Mouse (Mus musculus) gastrocnemius, adult 8-10 months (tissue): Measurements from ENCODE around the gene Dennd2d. TPM values are rescaled to one million over a fixed set of nuclear protein-coding genes. Genes with fewer than 3 reads are reported as not detected.

ENCODE experiments used
- DNase-seq, 2 experiments: peaks; one replicate each; pipeline ENCODE4 v3.0.0; 2022; ENCODE audit warnings: low spot score in 2 of 2
- total RNA-seq, 4 experiments: library from RNA; stranded (reverse); gene quantifications; 2 replicates each; pipeline ENCODE4 v1.2.4; 2022

Gene Dennd2d
- under 1 TPM in 1 of 4 experiments, not detected in 3; 0.59 TPM for total RNA-seq

DNA sequence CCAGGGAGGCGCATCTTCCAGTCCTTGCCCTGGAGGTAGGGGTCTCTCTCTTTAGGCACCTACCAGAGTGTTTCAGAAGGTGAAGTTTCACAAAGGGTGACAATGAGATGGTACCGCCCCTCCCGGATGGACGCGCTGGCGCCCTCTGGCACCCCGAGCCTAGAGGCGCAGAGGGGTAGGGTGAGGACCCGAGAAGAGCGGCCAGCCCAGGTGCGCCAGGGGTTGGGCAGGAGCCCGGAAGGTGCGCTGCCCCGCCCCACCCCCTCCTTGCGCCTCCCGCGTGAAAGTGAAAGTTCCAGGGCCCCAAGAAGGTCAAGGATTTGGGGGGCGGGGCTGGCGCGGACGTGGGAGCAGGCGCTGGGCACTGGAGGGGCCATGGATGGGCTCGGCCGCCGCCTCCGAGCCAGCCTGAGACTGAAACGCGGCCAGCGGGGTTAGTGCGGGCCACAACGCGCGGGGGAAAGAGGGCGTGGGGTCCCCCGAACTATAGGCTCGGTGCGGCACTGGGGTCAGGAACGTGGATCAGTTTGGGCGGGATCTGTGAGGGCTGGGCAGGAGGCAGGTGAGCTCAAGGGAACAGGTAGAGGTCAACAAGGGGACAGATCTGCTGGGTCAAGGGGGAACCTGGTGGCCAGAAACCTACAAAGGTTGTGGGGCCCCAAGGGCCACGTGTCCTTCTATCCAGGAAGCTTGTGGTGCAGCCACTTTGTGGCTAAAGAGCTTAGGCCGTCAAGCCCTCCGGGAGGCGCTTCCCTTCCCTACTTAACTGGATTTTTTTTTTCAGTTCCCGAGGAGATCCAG is at the start of gene Dennd2d:
Gene Dennd2d, plus strand, starts transcription at position 125 of the 801 bp plus-strand sequence.
- DNase-seq, result no peak

DNA sequence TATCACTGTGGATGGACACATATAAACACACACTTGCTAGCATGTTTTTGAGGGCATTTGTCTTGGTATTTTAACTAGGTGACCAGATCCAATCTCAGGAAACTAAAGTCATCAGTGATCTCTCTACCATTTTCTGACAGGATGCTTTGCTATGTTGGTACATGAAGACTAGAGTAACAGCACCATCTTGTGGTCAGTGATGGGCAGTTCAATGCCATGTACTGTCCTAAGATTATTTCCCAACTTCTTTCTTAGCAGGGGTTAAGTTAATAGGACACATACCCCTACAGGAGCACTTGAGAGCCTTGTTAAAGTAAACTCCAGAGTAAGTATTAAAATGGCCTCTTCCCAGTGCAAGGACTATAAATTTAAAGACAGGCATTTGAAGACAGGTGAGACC is 33.6 kb upstream of the Dennd2d start:
- DNase-seq, result no peak

DNA sequence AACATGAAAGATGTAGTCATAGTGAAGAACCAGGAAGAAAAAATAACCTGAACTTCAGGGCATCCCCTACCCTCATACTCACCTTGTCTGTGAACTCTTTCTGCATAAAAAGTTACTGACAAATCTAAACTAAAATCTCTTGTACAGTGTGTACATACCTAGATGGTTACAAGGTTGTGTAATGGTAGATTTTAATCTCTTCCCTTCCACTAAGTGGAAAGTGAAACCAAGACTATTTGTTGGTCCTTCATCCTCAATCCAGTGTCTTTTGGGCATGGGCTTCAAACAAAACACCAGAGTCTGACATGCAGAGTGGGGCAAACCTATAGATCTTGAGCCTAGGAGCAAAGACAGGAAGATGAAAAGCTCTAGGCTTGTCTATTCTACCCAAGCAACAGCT is 33.2 kb upstream of the Dennd2d start:
- no peak for DNase-seq

DNA sequence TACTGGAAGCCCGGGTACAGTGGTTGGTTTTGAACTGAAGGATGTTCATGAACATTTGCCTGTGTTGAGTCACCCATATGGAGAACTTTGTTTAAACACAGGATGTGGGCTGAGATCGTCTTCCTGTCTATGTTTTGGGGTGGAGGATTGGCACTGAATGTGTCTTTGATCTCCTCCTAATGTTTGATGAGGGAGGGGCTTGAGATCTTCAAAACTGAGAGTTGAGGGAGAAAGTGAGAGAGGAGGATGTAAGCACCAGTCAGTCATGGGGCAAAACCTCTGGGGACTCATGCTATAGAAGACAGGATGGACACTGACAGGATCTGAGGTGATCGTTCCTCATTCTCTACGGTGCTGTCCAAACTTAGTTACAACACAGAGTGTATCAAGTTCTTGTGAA is 32.6 kb upstream of the Dennd2d start:
- DNase-seq, result no peak

DNA sequence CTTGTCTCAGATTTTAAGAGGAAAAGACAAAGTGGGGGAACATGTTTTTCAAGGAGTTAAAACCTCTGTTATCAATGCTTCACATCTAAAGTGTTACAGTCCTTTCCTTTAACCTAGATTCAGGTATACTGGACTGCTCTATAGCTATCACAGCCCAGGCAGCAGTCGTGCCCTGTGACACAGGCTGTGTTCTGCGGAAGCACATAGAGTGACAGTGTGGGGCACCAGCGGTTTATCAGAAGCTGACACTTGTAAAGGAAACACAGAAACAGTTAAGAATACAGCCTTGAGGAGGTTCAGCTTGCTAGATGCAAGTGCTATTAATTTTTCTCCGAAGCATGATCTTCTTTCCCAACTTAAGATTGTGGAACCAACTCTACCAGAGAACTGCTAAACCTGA is 29.6 kb upstream of the Dennd2d start:
- DNase-seq, result no peak

DNA sequence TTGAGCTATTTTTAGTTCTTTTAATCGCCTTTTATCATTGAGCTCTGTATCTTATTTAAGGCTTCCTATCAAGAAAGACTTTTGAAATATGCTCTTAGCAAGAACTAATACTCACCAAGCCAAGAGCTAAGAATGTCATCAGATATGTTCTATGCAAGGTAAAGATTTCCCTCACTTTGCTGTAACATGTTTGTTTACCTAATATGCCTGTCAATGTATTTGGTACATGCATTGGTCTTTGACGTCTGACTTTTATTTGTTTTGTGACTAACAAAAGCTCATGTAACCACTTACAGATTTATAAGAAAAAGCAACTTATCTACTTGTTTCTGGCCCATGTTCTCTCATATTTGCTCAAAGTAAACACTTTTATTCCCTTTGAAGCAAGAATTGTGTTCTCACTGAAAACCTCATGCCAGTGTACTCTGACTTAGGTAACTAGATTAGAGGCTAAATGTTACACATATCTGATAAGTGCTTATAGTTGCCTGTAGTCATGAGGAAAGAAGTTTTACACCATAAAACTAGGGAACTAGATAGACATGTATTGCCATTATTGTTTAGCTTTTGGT is 24.8 kb upstream of the Dennd2d start:
- no peak for DNase-seq

DNA sequence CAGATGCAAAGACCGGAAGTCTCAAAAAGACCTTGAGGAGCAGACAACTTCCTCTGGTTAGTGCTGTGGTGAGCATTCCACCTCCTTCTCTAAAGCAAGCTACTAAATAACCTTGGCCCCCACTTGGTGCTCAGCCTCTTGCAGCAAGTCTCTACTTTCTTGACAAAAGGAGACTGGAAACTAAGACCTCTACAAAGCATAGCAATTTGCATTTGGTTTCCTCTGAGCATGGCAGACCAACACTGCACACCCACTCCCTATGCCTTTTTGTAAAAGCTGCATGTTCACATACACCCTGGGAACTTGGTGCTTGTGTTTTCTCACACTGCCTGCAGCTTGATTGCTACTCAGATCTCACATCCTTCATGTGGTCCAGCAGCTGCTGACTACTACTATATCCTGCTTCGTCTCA is 20.1 kb upstream of the Dennd2d start:
- no peak for DNase-seq

DNA sequence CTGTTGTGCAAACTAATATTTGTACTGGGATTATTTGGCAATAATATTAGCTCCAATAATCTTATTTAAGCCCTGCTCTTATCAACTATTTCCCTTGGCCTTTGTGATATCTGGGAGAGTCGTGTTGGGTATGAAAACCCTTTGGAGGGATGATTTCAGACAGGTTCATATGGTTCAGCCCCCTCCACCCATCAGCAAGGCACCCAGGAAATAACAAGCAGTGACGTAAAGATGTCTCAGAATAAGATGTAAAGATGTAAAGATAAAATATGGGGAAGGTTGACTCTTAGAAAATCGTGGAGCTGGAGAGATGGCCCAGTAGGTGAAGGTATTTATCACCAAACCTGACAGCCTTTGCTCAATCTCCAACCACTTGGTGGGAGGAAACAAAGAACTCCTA is 19.7 kb upstream of the Dennd2d start:
- DNase-seq, result no peak

DNA sequence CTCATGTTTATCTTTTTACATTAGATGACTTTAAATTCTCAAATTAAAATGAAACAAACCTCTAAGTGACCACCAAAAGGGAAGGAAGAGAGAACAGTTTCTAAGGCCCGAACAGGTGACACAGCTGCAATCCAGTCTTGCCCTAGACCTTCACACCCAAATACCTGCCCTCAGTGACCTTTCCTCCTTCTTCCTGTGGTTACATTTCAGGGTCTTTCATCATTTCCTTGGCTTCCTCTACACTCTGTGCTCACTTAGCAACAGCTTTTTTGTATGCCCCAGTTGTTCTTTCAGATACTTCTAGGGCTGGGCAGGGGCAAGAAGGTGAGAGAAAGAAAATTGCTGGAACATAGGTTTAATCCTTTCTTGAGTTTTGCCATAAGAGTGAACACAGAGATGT is 17.5 kb upstream of the Dennd2d start:
- DNase-seq, result no peak

DNA sequence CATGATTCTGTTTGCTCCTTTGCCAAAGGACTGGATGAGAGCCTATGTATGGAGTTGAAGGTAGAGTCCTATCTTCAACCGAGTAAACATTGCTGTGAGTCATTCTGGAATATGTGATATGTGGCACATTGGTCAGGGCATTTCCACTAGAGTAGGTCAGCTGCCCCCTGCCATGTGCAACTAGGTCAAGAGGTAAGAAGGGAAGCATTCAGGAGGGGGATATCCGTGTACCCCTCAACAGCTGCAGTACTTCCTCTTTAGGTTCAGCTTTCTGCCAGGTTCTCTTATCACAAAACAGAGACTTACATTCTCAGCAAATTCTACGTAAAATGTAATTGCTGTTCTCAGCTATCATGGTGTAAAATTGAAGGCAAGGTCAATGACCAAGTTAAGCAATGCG is 8.0 kb upstream of the Dennd2d start:
- DNase-seq, result no peak

DNA sequence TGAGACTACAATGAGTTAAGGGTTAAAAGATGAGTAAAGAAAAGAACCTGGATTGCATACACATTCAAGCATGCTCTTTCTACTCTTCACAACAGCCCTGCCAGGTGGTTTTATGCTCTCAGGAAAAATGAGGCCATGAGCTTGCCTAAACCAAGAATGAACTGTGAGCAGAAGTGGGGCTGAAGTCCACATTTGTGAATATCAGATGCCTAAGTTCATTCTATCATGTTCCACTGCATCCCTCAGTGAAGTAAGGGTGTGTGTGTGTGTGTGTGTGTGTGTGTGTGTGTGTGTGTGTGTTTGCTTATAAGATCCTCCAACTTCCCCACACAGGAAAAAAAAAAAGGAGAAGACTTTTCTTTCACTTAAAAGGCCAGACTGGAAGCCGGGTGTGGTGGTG is 5.3 kb upstream of the Dennd2d start:
- DNase-seq, result no peak

DNA sequence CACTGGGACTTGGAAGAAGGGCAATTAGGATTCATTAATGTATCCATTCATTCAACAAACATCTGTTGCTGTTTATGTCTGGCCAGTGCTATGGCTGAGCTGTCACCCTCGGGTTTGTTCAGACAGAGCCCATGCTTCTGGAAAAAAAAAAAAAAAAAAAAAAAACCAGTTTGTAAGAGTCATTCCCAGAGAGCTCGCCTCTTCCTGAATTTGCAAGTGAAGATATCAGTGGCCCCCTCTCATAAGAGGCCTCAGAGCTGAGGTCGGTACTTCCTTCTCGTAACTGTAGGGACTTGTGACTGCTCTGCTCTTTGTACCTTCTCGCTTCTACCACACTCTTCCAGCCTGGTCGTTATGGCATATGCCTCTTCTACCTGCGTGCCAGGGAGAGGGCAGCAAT is 1.1 kb downstream of the Dennd2d start:
- no peak for DNase-seq

DNA sequence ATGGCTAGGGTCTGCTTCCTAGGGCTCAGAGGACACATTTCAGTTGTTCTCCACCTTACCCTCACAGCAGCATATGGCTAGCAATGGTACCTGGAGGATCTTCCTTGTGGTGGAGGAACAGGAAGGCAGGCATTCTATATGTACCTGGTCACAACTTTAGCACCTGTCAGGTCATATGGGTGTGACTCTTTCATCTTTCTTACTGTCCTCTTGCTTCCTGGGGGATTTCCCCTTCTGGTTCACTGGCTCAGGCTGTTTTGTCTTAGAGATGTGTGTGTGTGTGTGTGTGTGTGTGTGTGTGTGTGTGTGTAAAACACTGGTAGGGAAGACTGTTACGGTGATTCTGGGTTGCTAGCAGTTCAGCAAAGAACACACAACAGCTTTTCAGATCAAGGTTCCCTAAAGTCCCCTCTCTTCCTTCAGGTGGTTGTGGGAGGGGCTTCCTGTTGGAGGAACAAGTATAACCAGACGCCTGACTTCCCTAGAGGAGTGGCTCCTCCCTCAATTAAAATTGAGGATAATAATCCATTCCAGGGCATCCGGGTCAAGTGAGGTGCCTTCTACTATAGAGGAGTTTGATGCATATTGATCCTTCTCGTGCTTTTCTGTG is 1.7 kb downstream of the Dennd2d start:
- DNase-seq, result no peak

DNA sequence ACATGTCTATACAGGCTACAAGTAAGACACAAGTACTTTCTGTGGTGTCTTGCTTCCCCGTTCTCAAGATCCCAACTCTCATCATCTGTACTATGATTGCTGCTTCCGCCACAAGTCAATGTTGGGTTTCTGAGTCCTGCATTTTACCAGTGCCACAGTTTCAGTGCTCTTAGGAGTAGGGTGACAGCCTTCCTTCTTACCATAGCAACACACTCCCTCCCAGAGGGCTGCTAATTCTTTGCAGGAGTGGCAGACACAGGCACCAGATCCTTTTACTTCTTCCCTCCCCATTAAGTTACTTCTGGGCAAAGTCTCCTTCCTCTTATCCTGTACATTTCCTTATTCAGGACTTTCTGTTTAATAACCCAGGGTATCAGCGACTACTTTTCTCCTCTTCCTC is 2.7 kb downstream of the Dennd2d start:
- DNase-seq, result no peak

DNA sequence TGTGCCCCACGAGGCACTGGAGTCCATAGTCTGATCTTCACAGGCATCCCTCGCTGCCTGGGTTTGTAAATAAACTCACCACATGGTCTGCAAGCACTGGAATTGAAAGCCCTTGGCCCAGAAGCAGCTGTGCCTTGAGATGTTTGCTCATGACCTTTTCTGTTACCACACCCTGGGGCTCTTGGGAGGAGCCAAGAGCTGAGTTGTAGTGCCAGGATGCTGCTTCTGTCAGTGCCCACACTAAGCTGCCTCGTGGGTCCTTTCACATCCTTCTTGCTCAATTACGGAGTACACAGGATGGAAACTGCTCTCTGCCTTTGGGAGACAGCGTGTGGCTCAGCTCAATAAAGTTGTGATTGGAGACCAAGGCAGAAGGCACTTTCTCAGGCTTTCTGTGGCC is 3.6 kb downstream of the Dennd2d start:
- DNase-seq, result no peak

DNA sequence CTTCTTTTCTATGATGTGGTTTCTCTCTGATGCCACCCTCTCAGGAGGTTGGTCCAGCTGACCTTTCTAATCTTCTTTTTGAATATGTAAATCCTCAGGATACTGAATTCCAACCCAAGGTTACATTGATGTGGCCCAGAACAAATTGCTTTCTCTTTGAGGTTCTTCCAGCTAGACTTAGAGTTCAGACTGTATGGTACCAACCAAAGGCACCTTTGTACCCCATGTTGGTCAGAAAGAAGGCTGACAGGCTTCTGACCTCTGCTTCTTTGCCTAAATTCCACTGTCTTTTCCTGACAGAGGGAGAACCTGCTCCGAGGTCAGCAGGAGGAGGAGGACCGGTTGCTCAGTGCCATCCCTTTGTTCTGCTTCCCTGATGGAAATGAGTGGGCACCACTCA is 5.3 kb downstream of the Dennd2d start:
- no peak for DNase-seq

DNA sequence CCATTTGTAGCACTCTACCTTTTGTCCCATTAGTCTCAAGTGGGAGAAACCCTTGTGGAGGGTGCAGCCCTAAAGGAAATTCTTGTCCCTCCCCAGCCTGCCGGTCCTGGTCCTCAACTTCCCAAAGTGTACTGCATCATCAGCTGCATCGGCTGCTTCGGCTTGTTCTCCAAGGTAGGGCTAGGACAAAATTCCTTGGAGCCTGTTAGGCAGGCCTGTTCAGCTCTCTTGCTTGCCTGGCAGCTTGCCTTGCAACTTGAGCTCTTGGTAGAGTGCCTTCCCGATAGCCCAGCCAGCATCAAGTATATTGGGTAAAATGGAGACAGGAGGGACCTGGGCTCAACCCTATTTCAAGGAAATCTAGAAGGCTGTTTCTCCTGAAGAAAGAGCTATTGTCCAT is 8.0 kb downstream of the Dennd2d start:
- no peak for DNase-seq

DNA sequence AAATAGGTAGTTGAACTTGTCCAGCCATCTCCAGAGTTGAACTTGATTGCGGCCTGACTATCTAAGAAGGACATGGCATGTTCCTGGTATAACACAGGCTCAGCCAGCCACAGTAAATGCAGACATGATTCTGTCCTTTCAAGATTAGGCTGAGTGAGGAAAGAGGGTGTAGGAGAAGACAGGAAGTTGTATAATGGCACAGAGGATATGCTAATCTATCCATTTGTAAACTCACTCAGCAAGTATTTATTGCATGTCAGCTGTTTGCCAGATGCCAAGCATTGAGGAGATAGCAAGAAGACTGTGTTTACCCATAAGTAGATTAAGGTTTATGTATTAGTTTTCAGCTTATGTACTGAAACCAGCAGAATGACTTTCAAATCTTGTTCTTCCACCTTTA is 10.5 kb downstream of the Dennd2d start:
- DNase-seq, result no peak

DNA sequence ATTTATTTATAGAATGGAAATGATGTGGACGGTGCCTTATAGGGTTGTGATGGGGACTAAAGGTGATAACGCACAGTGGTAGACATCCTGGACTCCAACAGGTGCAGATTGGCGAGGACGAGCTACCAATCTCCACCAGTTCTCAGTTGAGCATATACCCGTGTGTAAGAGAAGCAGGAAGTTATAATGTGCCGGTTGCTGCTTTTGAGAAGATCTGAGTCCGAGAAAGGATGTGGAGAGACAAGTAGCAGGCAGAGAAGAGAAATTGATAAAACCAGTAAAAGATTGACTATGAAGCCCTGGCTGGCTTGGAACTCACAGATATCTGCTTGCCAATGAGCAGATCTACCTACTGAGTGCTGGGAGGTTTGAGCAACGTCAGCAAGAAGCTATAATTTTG is 11.0 kb downstream of the Dennd2d start:
- DNase-seq, result no peak

DNA sequence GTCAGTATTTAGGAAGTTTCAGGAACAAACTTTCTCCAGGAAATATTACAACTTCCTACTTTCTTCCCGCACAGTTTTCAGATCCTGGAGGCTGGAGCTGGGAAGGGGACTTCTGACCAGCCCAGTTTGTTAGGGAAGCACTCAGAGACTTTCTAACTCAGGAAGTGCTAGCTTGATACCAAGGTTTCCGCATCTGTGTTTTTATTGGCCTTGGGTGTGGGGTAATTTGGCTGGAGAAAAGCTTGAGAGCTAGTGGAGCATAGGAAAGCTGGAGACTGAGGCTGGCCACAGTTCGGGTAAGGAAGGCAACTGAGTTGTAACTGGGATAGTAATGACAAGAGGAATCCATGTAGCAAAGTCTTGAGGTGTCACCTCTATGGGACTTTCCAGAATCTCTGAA is 11.7 kb downstream of the Dennd2d start:
- DNase-seq, result no peak

DNA sequence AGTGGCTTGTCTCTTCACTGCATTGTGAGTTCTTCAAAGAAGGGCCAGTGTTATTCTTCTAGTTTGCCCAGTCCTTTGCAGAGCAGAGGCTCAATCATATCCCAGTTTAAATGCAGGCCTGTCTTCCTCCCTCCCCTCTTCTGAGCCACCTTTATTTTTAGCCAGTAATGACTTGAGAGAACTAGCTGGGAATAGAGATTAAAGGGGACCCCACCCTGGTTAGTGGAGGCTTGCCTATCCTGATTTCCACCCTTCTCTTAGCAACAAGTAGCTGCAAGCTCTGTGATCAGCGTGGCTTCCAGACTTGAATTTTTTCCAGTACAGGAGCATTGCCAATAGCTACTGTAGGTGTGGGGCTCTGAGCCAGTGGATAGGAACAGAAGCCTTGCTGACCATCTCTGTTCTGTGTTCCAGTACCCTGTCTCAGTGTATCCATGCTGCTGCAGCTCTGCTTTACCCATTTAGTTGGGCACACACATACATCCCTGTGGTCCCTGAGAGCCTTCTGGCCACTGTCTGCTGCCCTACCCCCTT is 12.3 kb downstream of the Dennd2d start:
- DNase-seq, result no peak

DNA sequence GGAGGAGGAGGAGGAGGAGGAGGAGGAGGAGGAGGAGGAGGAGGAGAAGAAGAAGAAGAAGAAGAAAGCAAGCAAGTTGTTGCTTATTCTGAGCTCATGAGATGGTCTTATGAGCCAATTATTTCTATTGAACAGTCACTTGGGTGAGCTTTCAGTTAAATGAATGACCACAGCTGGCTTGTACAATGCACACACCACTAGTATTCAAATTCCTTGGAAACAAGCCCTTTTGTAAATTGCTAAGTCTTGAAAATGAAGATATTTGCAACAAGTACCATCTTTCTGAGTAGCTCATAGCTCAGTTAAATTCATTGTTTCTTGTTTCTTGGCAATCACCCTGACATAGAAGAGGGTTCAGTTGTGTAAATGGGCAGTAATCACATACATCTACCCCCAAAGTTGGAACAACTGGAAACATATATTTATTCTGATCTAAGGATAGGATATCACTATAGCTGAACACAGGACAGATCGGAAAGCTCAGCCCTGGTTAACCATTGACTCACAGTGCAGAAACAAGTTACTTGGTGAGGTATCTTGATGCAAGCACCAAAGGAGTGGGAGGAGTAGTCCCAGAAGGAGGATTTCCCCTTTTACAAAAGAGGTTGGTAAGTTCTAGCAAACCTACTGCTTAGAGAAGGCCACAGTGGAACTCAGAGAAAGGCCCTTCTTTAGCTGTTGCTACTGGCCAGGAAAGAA is 13.3 kb downstream of the Dennd2d start:
- no peak for DNase-seq
